Mouse (Mus musculus) neural tube, embryonic 12.5 days (tissue): ENCODE measurements around the gene Gm42957. TPM values are rescaled to one million over a fixed set of nuclear protein-coding genes. Genes with fewer than 3 reads are reported as not detected.

ENCODE experiments used
- ATAC-seq: fragments of 200-750 bp; cut with Nextera tagmentation; 2 replicates; pipeline ENCODE4 v1.8.0; 2017; ENCODE audit warnings: low read depth, mild to moderate bottlenecking, moderate TSS enrichment, moderate library complexity; ENCODE audit not compliant: low FRiP score
- H3K27ac ChIP-seq: fragments of 300-500 bp; sonication (generic); 2 replicates; pipeline ENCODE4 v1.5.1; 2016
- H3K27me3 ChIP-seq: fragments of 300-500 bp; sonication (generic); replicated peaks from 2 replicates; pipeline ENCODE4 v1.6.1; 2016; ENCODE audit warnings: mild to moderate bottlenecking
- H3K36me3 ChIP-seq: fragments of 300-500 bp; sonication (generic); 2 replicates; pipeline ENCODE4 v1.6.1; 2016; ENCODE audit warnings: mild to moderate bottlenecking
- H3K4me1 ChIP-seq: fragments of 300-500 bp; sonication (generic); 2 replicates; pipeline ENCODE4 v1.6.1; 2016
- H3K4me2 ChIP-seq: fragments of 300-500 bp; sonication (generic); replicated peaks from 2 replicates; pipeline ENCODE4 v1.6.1; 2016; ENCODE audit warnings: mild to moderate bottlenecking
- H3K4me3 ChIP-seq: fragments of 300-500 bp; sonication (generic); 2 replicates; pipeline ENCODE4 v1.5.1; 2016
- H3K9ac ChIP-seq: fragments of 300-500 bp; sonication (generic); 2 replicates; pipeline ENCODE4 v1.6.1; 2016; ENCODE audit warnings: mild to moderate bottlenecking
- H3K9me3 ChIP-seq: fragments of 300-500 bp; sonication (generic); 2 replicates; pipeline ENCODE4 v1.6.1; 2016; ENCODE audit warnings: mild to moderate bottlenecking
- WGBS: fragments of 180-500 bp; shearing (Covaris S2); methylation state at CpG from one replicate; pipeline ENCODE4 v1.1.7; 2016; 5-methylcytosine and 5-hydroxymethylcytosine counted together
- polyA plus RNA-seq: library from polyadenylated mRNA; unstranded; fragments of >200 nt; fragmentation: Nextera tagmentation; extraction: Ambion mirVana; gene quantifications from 2 replicates; pipeline ENCODE4 v1.2.1, GENCODE M21; 2016

Gene Gm42957
- polyA plus RNA-seq, 1 experiment from 2014 or later = 0.09 TPM

GRCm38 (mm10) chr3:96667316-96667715, 32.0 kb downstream of the Gm42957 start:
- Histone ChIP-seq H3K27me3 (peaks cover 8% of the 10 kb centered on the region), H3K4me3 (no peak overlapping the region), H3K27ac (no peak overlapping the region), H3K36me3 (no peaks in the 10 kb centered on the region), H3K4me2 (no peak overlapping the region), H3K9ac (no peak overlapping the region), H3K9me3 (no peaks in the 10 kb centered on the region), H3K4me1 (peaks cover 12% of the 10 kb centered on the region; the same call in 1 of the 2 replicates)
- 43% methylated on average over 1 of the region's 1 CpGs for WGBS
- ATAC-seq = no peak

GRCm38 (mm10) chr3:96668424-96669067, 33.3 kb downstream of the Gm42957 start:
- 94% methylated on average over 5 of the region's 5 CpGs for WGBS
- Histone ChIP-seq H3K27ac (no peak overlapping the region), H3K4me1 (peaks cover 4% of the 10 kb centered on the region; the same call in 1 of the 2 replicates), H3K4me3 (no peak overlapping the region), H3K27me3 (peaks cover 8% of the 10 kb centered on the region), H3K9me3 (no peaks in the 10 kb centered on the region), H3K9ac (no peak overlapping the region), H3K4me2 (no peak overlapping the region), H3K36me3 (no peaks in the 10 kb centered on the region)
- no peak for ATAC-seq

- Histone ChIP-seq H3K4me1 (peaks cover 4% of the 10 kb centered on the region; the same call in 1 of the 2 replicates), H3K27ac (no peak within 1 kb of the TSS), H3K36me3 (no peaks in the 10 kb centered on the region), H3K4me2 (peak within 1 kb of the TSS; percentile 65), H3K4me3 (peak within 1 kb of the TSS; percentile 32), H3K9me3 (no peaks in the 10 kb centered on the region), H3K9ac (peak within 1 kb of the TSS; percentile 29; the same call in 1 of the 2 replicates), H3K27me3 (peaks cover 8% of the 10 kb centered on the region)
- ATAC-seq = peak; percentile 86
- 5% methylated on average over 35 of the region's 35 CpGs for WGBS
Measured at GRCm38 (mm10) chr3:96669727-96670468, 34.6 kb downstream of the Gm42957 start, which contains the start of gene Ankrd35. Gene Ankrd35, plus strand, starts transcription at chr3:96670131.

GRCm38 (mm10) chr3:96671519-96671918, 36.2 kb downstream of the Gm42957 start:
- Histone ChIP-seq H3K9ac (no peak overlapping the region), H3K9me3 (no peaks in the 10 kb centered on the region), H3K36me3 (no peaks in the 10 kb centered on the region), H3K4me2 (no peak overlapping the region), H3K4me3 (no peak overlapping the region), H3K4me1 (peaks cover 4% of the 10 kb centered on the region; the same call in 1 of the 2 replicates), H3K27ac (no peak overlapping the region), H3K27me3 (peaks cover 8% of the 10 kb centered on the region)
- 93% methylated on average over 5 of the region's 5 CpGs for WGBS
- ATAC-seq = no peak

- Histone ChIP-seq H3K27ac (no peak overlapping the region), H3K4me3 (no peak overlapping the region), H3K9ac (no peak overlapping the region), H3K9me3 (no peaks in the 10 kb centered on the region), H3K36me3 (no peaks in the 10 kb centered on the region), H3K4me1 (peaks cover 4% of the 10 kb centered on the region; the same call in 1 of the 2 replicates), H3K27me3 (peaks cover 8% of the 10 kb centered on the region), H3K4me2 (no peak overlapping the region)
- ATAC-seq = no peak
- 78% methylated on average over 4 of the region's 4 CpGs for WGBS
Measured at GRCm38 (mm10) chr3:96673514-96673913, 38.2 kb downstream of the Gm42957 start.

GRCm38 (mm10) chr3:96674442-96674841, 39.2 kb downstream of the Gm42957 start:
- Histone ChIP-seq H3K36me3 (no peaks in the 10 kb centered on the region), H3K4me2 (no peak overlapping the region), H3K9ac (no peak overlapping the region), H3K27me3 (peaks cover 8% of the 10 kb centered on the region), H3K4me1 (peaks cover 4% of the 10 kb centered on the region; the same call in 1 of the 2 replicates), H3K4me3 (no peak overlapping the region), H3K27ac (no peak overlapping the region), H3K9me3 (no peaks in the 10 kb centered on the region)
- ATAC-seq = no peak
- WGBS = 58% methylated on average over 8 of the region's 8 CpGs

GRCm38 (mm10) chr3:96675171-96675570, 39.9 kb downstream of the Gm42957 start:
- Histone ChIP-seq H3K4me3 (no peak overlapping the region), H3K27me3 (peaks cover 14% of the 10 kb centered on the region), H3K27ac (no peak overlapping the region), H3K4me1 (no peaks in the 10 kb centered on the region), H3K9me3 (no peaks in the 10 kb centered on the region), H3K4me2 (no peak overlapping the region), H3K36me3 (no peaks in the 10 kb centered on the region), H3K9ac (no peak overlapping the region)
- whole genome bisulfite sequencing = 80% methylated on average over 3 of the region's 3 CpGs
- ATAC-seq = no peak

- no peak overlapping the region for H3K27ac ChIP-seq
- ATAC-seq = no peak
- H3K9ac ChIP-seq = no peak overlapping the region
- no peaks in the 10 kb centered on the region for H3K36me3 ChIP-seq
- no peaks in the 10 kb centered on the region for H3K9me3 ChIP-seq
- H3K4me1 ChIP-seq = no peaks in the 10 kb centered on the region
- no peak overlapping the region for H3K4me2 ChIP-seq
- peaks cover 19% of the 10 kb centered on the region for H3K27me3 ChIP-seq
- 20% methylated on average over 3 of the region's 3 CpGs for WGBS
- H3K4me3 ChIP-seq = no peak overlapping the region
Measured at GRCm38 (mm10) chr3:96675690-96676089, 40.4 kb downstream of the Gm42957 start.

GRCm38 (mm10) chr3:96678456-96678855, 43.2 kb downstream of the Gm42957 start:
- no peak for ATAC-seq
- Histone ChIP-seq H3K4me2 (no peak overlapping the region), H3K27me3 (peaks cover 14% of the 10 kb centered on the region; the same call in 1 of the 2 replicates), H3K9ac (no peak overlapping the region), H3K4me1 (no peaks in the 10 kb centered on the region), H3K9me3 (no peaks in the 10 kb centered on the region), H3K27ac (no peak overlapping the region), H3K36me3 (no peaks in the 10 kb centered on the region), H3K4me3 (no peak overlapping the region)
- 60% methylated on average over 7 of the region's 7 CpGs for WGBS

- no peaks in the 10 kb centered on the region for H3K9me3 ChIP-seq
- H3K27ac ChIP-seq = no peak overlapping the region
- H3K4me1 ChIP-seq = no peaks in the 10 kb centered on the region
- no peak overlapping the region for H3K9ac ChIP-seq
- H3K27me3 ChIP-seq = peaks cover 14% of the 10 kb centered on the region; the same call in 1 of the 2 replicates
- WGBS = 34% methylated on average over 5 of the region's 5 CpGs
- no peak for ATAC-seq
- H3K4me2 ChIP-seq = no peak overlapping the region
- H3K36me3 ChIP-seq = no peaks in the 10 kb centered on the region
- no peak overlapping the region for H3K4me3 ChIP-seq
Measured at GRCm38 (mm10) chr3:96679159-96679674, 43.9 kb downstream of the Gm42957 start.

GRCm38 (mm10) chr3:96680269-96680956, 45.1 kb downstream of the Gm42957 start:
- Histone ChIP-seq H3K9me3 (no peaks in the 10 kb centered on the region), H3K4me1 (peaks cover 8% of the 10 kb centered on the region; the same call in 1 of the 2 replicates), H3K36me3 (no peaks in the 10 kb centered on the region), H3K27me3 (peaks cover 22% of the 10 kb centered on the region; the same call in 1 of the 2 replicates), H3K4me3 (no peak overlapping the region), H3K27ac (no peak overlapping the region), H3K9ac (no peak overlapping the region), H3K4me2 (no peak overlapping the region)
- ATAC-seq = no peak
- 18% methylated on average over 12 of the region's 12 CpGs for WGBS

- Histone ChIP-seq H3K9ac (no peak overlapping the region), H3K27ac (no peak overlapping the region), H3K4me2 (no peak overlapping the region), H3K9me3 (no peaks in the 10 kb centered on the region), H3K27me3 (peaks cover 23% of the 10 kb centered on the region; the same call in 1 of the 2 replicates), H3K4me1 (peaks cover 8% of the 10 kb centered on the region; the same call in 1 of the 2 replicates), H3K4me3 (no peak overlapping the region), H3K36me3 (no peaks in the 10 kb centered on the region)
- ATAC-seq = no peak
- 85% methylated on average over 3 of the region's 3 CpGs for whole genome bisulfite sequencing
Measured at GRCm38 (mm10) chr3:96683496-96683895, 48.2 kb downstream of the Gm42957 start.
